Mouse (Mus musculus): ENCODE results near the gene Spata31d1a. TPM values are rescaled to one million over a fixed set of nuclear protein-coding genes. Genes with fewer than 3 reads are reported as not detected.

Gene Spata31d1a
- polyA plus RNA-seq, 1 experiment from 2014 or later: 0.05 TPM

DNA sequence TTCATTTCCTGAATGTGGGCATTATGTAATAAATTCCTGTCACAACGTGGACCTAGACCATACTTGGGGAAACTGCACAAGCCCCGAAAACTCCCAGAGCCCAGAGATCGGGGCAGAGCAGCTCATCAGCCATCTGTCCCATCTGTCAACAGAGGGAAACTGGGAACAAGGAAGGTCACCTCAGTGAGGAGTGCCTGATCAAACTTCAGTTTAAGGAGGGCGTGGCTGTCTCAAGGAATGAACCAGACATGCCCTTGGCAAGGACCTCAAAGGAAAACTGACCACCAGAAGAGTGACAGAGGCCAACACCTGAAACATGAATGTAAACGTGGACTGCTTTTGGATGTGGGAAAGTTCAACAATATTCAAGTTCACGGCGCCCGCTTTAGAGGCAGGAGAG lies 48.7 kb downstream of the Spata31d1a start:
- Histone ChIP-seq H3K9me3 (no peaks in the 10 kb centered on the region), H3K4me2 (replicated peaks) (no peak overlapping the region), H3K27me3 (no peaks in the 10 kb centered on the region), H3K36me3 (peaks cover 84% of the 10 kb centered on the region), H3K27ac (replicated peaks) (no peak overlapping the region), H3K9ac (replicated peaks) (no peak overlapping the region), H3K4me1 (peaks cover 18% of the 10 kb centered on the region), H3K4me3 (no peak overlapping the region)
- ATAC-seq (ENCODE audit: low FRiP score, low read depth): no peak
- 95% methylated on average over 8 of the region's 8 CpGs for WGBS

DNA sequence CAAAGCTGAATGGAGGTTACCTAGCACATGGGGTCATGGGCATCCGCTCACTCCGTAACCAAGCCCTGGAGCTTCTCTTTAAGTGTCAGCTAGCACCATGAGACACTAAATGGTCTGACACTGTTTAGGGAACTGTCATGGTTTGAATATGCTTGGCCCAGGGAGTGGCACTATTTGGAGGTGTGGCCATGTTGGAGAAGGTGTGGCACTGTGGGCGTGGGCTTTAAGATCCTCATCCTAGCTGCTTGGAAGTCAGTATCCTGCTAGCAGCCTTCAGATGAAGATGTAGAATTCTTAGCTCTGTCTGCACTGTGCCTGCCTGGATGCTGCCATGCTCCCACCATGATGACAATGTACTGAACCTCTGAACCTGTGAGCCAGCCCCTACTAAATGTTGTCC lies 49.8 kb downstream of the Spata31d1a start:
- Histone ChIP-seq H3K4me1 (peaks cover 27% of the 10 kb centered on the region), H3K9me3 (no peaks in the 10 kb centered on the region), H3K36me3 (peaks cover 74% of the 10 kb centered on the region), H3K9ac (replicated peaks) (no peak overlapping the region), H3K4me3 (no peak overlapping the region), H3K4me2 (replicated peaks) (no peak overlapping the region), H3K27ac (replicated peaks) (no peak overlapping the region), H3K27me3 (no peaks in the 10 kb centered on the region)
- 98% methylated on average over 3 of the region's 3 CpGs for WGBS
- ATAC-seq (ENCODE audit: low FRiP score, low read depth): no peak

DNA sequence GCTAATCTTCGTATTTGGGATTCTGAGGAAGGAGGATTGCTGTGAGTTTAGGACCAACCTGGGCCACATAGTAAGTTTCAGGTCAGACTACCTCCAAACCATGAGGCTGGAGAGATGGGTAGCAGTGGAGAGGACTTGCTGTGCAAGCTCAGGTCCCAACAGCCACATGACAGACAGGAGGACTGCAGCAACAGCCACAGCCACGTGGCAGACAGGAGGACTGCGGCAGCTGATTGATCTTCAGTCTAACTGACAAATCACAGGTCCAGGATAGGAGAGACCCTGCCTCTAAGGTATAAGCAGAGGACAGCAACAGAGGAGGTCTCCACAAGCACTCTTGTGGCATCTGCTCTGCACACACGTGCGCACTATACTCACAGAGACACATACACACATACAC lies 52.3 kb downstream of the Spata31d1a start:
- ATAC-seq (ENCODE audit: low FRiP score, low read depth): no peak
- no peak overlapping the region for H3K4me3 ChIP-seq
- peaks cover 40% of the 10 kb centered on the region for H3K4me1 ChIP-seq
- peak overlapping the region; percentile 89 for H3K27ac ChIP-seq (replicated peaks)
- no peaks in the 10 kb centered on the region for H3K27me3 ChIP-seq
- peaks cover 71% of the 10 kb centered on the region for H3K36me3 ChIP-seq
- no peak overlapping the region for H3K4me2 ChIP-seq (replicated peaks)
- WGBS: 84% methylated on average over 5 of the region's 5 CpGs
- H3K9me3 ChIP-seq: no peaks in the 10 kb centered on the region
- H3K9ac ChIP-seq (replicated peaks): no peak overlapping the region

DNA sequence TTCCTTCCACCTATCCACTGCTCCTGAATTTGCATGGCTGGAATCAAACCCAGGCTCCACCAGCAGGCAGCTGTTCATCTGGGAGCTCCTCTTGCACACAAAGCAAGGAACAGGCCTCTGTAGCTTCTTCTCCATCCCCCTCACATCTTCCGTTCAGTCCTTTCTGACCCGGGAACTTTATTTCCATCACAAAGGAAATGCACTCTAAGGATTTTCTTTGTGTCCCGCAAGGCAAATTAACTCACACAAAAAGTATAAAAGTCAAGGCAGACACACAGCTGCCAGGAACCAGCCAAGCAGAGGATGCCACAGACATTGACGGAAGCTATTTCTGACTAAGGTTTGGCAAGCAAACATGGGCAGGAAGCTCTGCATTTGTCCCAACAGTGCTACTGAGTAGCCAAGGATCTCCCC lies 53.1 kb downstream of the Spata31d1a start:
- H3K4me3 ChIP-seq: no peak overlapping the region
- peak overlapping the region; percentile 11; the same call in 1 of the 2 replicates for H3K4me2 ChIP-seq (replicated peaks)
- H3K27ac ChIP-seq (replicated peaks): peak overlapping the region; percentile 89
- no peak overlapping the region for H3K9ac ChIP-seq (replicated peaks)
- H3K36me3 ChIP-seq: peaks cover 64% of the 10 kb centered on the region
- H3K4me1 ChIP-seq: peaks cover 46% of the 10 kb centered on the region
- ATAC-seq (ENCODE audit: low FRiP score, low read depth): peak; percentile 59; the same call in 1 of the 2 replicates
- 6% methylated on average over 4 of the region's 4 CpGs for WGBS
- H3K9me3 ChIP-seq: no peaks in the 10 kb centered on the region
- H3K27me3 ChIP-seq: no peaks in the 10 kb centered on the region

DNA sequence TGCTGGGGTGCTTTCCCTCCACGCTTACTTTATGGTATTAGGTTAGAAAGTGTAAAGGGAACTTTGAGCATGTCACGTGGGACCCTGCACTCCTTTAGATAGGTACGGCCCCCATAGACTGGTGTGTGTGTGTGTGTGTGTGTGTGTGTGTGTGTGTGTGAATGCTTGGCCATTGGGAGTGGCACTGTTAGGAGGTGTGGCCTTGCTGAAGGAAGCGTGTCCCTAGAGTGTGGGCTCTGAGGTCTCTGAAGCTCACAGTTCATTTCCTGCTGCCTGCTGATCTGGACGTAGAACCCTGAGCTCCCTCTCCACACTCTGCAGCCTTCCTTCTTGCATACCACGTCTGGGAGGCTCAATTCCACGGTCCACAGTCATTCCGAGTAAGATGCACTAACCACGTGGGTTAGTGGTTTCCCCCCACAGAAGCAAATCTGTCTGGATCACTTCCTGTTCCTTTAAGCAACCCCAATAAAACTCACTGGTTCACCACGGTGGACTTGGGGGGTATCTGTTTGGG lies 53.8 kb downstream of the Spata31d1a start:
- H3K4me1 ChIP-seq: peaks cover 46% of the 10 kb centered on the region
- H3K4me2 ChIP-seq (replicated peaks): peak overlapping the region; percentile 11; the same call in 1 of the 2 replicates
- ATAC-seq (ENCODE audit: low FRiP score, low read depth): peak; percentile 32; the same call in 1 of the 2 replicates
- H3K4me3 ChIP-seq: no peak overlapping the region
- H3K9ac ChIP-seq (replicated peaks): no peak overlapping the region
- no peaks in the 10 kb centered on the region for H3K9me3 ChIP-seq
- H3K27ac ChIP-seq (replicated peaks): peak overlapping the region; percentile 89
- H3K36me3 ChIP-seq: peaks cover 57% of the 10 kb centered on the region
- no peaks in the 10 kb centered on the region for H3K27me3 ChIP-seq
- 51% methylated on average over 10 of the region's 10 CpGs for WGBS

DNA sequence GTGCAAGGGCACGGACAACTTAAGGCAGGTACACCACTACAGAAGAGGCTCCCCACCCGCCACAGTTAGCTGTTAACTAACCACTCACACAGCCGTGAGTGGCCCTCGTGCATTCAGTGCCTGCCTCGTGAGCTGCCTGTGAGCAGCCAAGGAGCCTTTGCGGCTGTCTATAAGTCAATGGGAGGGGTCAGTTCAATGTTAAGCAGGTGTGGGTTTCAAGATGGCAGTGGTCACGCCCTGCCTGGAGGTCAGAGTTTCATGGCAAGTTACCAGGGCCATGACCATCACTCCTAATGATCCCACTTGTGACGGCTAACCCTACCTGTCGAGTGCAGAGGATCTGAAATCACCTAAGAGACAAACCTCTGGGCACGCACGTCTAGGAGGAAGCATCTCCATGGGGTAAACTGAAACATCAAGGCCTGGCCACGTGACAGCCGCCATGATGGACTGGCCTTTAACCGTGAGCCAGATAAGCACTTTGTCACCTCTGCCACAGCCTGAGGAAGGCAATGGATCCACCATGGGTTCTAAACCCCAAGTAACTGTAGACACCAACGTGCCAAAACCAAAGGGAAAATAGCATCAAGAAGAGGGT lies 54.3 kb downstream of the Spata31d1a start:
- H3K36me3 ChIP-seq: peaks cover 53% of the 10 kb centered on the region
- H3K9me3 ChIP-seq: no peaks in the 10 kb centered on the region
- peaks cover 46% of the 10 kb centered on the region for H3K4me1 ChIP-seq
- 91% methylated on average over 15 of the region's 15 CpGs for WGBS
- no peak overlapping the region for H3K4me2 ChIP-seq (replicated peaks)
- no peak overlapping the region for H3K27ac ChIP-seq (replicated peaks)
- no peak for ATAC-seq (ENCODE audit: low FRiP score, low read depth)
- no peaks in the 10 kb centered on the region for H3K27me3 ChIP-seq
- H3K4me3 ChIP-seq: no peak overlapping the region
- H3K9ac ChIP-seq (replicated peaks): no peak overlapping the region

DNA sequence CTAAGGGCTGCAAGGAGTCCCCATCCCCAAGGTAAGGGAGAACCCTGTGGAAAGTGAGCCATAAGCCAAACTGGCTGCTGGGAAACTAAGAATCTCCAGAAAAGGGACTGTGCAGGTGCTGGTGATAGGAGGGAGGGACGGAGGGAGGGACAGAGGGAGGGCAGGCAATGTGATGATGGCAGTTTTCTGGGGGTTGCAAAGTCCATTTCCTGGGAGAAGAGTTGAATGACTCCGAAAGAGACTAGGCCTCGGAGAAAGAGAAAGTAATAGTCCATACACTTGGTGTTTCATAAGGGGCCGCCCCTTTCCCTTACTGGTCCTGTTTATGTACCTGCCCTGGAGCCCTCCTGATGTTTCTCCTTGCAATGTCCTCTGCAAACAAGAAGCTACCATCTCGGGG lies 55.7 kb downstream of the Spata31d1a start:
- Histone ChIP-seq H3K9me3 (no peaks in the 10 kb centered on the region), H3K4me2 (replicated peaks) (no peak overlapping the region), H3K4me1 (peaks cover 46% of the 10 kb centered on the region), H3K27me3 (no peaks in the 10 kb centered on the region), H3K36me3 (peaks cover 52% of the 10 kb centered on the region), H3K27ac (replicated peaks) (no peak overlapping the region), H3K9ac (replicated peaks) (no peak overlapping the region), H3K4me3 (no peak overlapping the region)
- WGBS: 91% methylated on average over 5 of the region's 5 CpGs
- ATAC-seq (ENCODE audit: low FRiP score, low read depth): no peak

DNA sequence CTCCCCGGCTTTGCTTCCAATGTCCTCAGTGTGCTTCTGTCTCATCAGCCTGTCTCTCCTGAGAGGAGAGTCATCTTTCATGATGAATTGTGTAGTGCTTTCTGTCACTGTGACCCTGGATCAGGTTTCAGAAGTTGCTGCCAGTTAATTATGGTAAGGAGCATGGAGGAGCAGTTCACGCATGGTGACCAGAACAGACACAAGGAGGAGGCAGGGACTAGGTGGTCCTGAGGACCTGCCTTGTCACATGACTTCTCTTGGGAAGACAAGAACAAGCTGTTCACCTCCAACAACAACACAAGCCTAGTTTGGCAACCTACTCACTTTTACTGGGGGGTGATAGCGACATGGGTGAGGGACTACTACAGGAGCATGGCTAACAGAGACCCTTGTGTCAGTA lies 57.0 kb downstream of the Spata31d1a start:
- no peaks in the 10 kb centered on the region for H3K27me3 ChIP-seq
- peaks cover 45% of the 10 kb centered on the region for H3K4me1 ChIP-seq

DNA sequence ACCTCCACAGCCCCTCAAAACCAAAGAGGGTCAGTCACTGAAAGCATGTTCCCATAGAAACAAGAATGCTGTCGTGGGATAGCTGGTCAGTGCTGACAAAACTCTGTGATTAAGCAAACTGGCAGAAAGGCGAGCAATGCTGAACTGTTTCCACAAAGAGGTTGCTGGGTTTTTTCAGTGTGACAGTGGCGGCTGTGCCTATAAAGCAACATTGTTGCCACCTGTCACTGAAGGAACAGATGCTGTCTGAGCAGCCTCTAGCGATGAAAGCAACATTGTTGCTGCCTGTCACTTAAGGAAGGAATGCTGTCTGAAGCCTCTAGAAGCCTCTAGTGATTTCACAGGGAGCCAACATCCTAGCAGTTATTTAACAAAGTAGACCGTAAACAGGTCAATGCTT lies 57.5 kb downstream of the Spata31d1a start:
- peaks cover 53% of the 10 kb centered on the region for H3K36me3 ChIP-seq
- no peak overlapping the region for H3K4me2 ChIP-seq (replicated peaks)
- no peaks in the 10 kb centered on the region for H3K9me3 ChIP-seq
- H3K27me3 ChIP-seq: no peaks in the 10 kb centered on the region
- H3K4me3 ChIP-seq: no peak overlapping the region
- H3K9ac ChIP-seq (replicated peaks): no peak overlapping the region
- peaks cover 40% of the 10 kb centered on the region for H3K4me1 ChIP-seq
- H3K27ac ChIP-seq (replicated peaks): 0 out of 2 replicates have a peak overlapping the region, but pooled peaks have one; percentile 60
- WGBS: 53% methylated on average over 5 of the region's 5 CpGs
- 0 out of 2 replicates have a peak, but pooled peaks have one; percentile 5 for ATAC-seq (ENCODE audit: low FRiP score, low read depth)

More for the DNA sequence above, 57.0 kb downstream of the Spata31d1a start:
- no peak for ATAC-seq (ENCODE audit: low FRiP score, low read depth)
- Histone ChIP-seq H3K4me3 (no peak overlapping the region), H3K9ac (replicated peaks) (no peak overlapping the region), H3K36me3 (peaks cover 53% of the 10 kb centered on the region), H3K9me3 (no peaks in the 10 kb centered on the region), H3K4me2 (replicated peaks) (no peak overlapping the region), H3K27ac (replicated peaks) (peak overlapping the region; percentile 60)
- WGBS: 74% methylated on average over 3 of the region's 3 CpGs

Other genes starting within 250 kb of the Spata31d1a start
- 29.5 and 30.4 TPM in 2 replicates for gene Agtpbp1, start 125.1 kb downstream of the Spata31d1a start, polyA plus RNA-seq (2016; fragmentation: Nextera tagmentation; extraction: Ambion mirVana)
- gene Naa35, start 125.1 kb downstream of the Spata31d1a start, polyA plus RNA-seq (2016; fragmentation: Nextera tagmentation; extraction: Ambion mirVana): 128 and 136 TPM in 2 replicates
- 122 and 134 TPM in 2 replicates for gene Golm1, start 34.5 kb downstream of the Spata31d1a start, polyA plus RNA-seq (2016; fragmentation: Nextera tagmentation; extraction: Ambion mirVana)
- not detected in 2 replicates for gene 4921517D22Rik, start 16.2 kb downstream of the Spata31d1a start, polyA plus RNA-seq (2016; fragmentation: Nextera tagmentation; extraction: Ambion mirVana)
- 0.07 TPM in 1 of 2 replicates, not detected in the other for gene Spata31d1b, start 2.0 kb upstream of the Spata31d1a start, polyA plus RNA-seq (2016; fragmentation: Nextera tagmentation; extraction: Ambion mirVana)
- gene Spata31d1d, start 21.4 kb upstream of the Spata31d1a start, polyA plus RNA-seq (2016; fragmentation: Nextera tagmentation; extraction: Ambion mirVana): not detected in 2 replicates
- 0.20 TPM in 1 of 2 replicates, not detected in the other for gene 1700014D04Rik, start 36.4 kb upstream of the Spata31d1a start, polyA plus RNA-seq (2016; fragmentation: Nextera tagmentation; extraction: Ambion mirVana)
- gene Isca1, start 59.5 kb upstream of the Spata31d1a start, polyA plus RNA-seq (2016; fragmentation: Nextera tagmentation; extraction: Ambion mirVana): 118 and 131 TPM in 2 replicates
- not detected in 2 replicates for gene Gm49354, start 71.9 kb upstream of the Spata31d1a start, polyA plus RNA-seq (2016; fragmentation: Nextera tagmentation; extraction: Ambion mirVana)
- 62.8 and 66.7 TPM in 2 replicates for gene Tut7, start 112.8 kb upstream of the Spata31d1a start, polyA plus RNA-seq (2016; fragmentation: Nextera tagmentation; extraction: Ambion mirVana)

All from midbrain, embryonic 12.5 days (tissue).